Mouse (Mus musculus) intestine, postnatal 0 days (tissue): ENCODE results near the gene Nhp2. TPM values are rescaled to one million over a fixed set of nuclear protein-coding genes. Genes with fewer than 3 reads are reported as not detected.
A peak's percentile ranks its signal among the peaks of the same experiment; 100 is the strongest.

ENCODE experiments used
- ATAC-seq: fragments of 200-750 bp; cut with Nextera tagmentation; 2 replicates; pipeline ENCODE4 v1.8.0; 2017; ENCODE audit warnings: mild to moderate bottlenecking, moderate TSS enrichment, moderate library complexity
- H3K27ac ChIP-seq: fragments of 300-500 bp; sonication (generic); 2 replicates; pipeline ENCODE4 v1.5.1; 2014; ENCODE audit warnings: mild to moderate bottlenecking, low read depth, low read length, moderate library complexity
- H3K27me3 ChIP-seq: fragments of 300-500 bp; sonication (generic); replicated peaks from 2 replicates; pipeline ENCODE4 v1.6.1; 2014; ENCODE audit warnings: low read length, mixed read lengths; ENCODE audit not compliant: control insufficient read depth, insufficient read depth
- H3K36me3 ChIP-seq: fragments of 300-500 bp; sonication (generic); 2 replicates; pipeline ENCODE4 v1.6.1; 2014; ENCODE audit warnings: mild to moderate bottlenecking, moderate library complexity; ENCODE audit not compliant: control insufficient read depth, insufficient read depth
- H3K4me1 ChIP-seq: fragments of 300-500 bp; sonication (generic); replicated peaks from 2 replicates; pipeline ENCODE4 v1.6.1; 2014; ENCODE audit warnings: antibody characterized with exemption, low read length, mixed read lengths; ENCODE audit not compliant: control insufficient read depth, insufficient read depth
- H3K4me2 ChIP-seq: fragments of 300-500 bp; sonication (generic); replicated peaks from 2 replicates; pipeline ENCODE4 v1.6.1; 2014; ENCODE audit warnings: low read depth, mild to moderate bottlenecking, moderate library complexity
- H3K4me3 ChIP-seq: fragments of 300-500 bp; sonication (generic); 2 replicates; pipeline ENCODE4 v1.5.1; 2014; ENCODE audit warnings: low read depth, low read length
- H3K9ac ChIP-seq: fragments of 300-500 bp; sonication (generic); 2 replicates; pipeline ENCODE4 v1.6.1; 2014; ENCODE audit warnings: mild to moderate bottlenecking, low read depth, low read length
- H3K9me3 ChIP-seq: fragments of 300-500 bp; sonication (generic); 2 replicates; pipeline ENCODE4 v1.6.1; 2016; ENCODE audit warnings: mixed run types; ENCODE audit not compliant: control insufficient read depth
- CTCF ChIP-seq: sonication (generic); IDR thresholded peaks from 2 replicates; pipeline ENCODE4 v1.5.1; 2016; ENCODE audit warnings: low read depth, mild to moderate bottlenecking, control low read depth, antibody characterized with exemption, moderate library complexity
- WGBS: fragments of 180-500 bp; shearing (Covaris S2); extraction: QIAGEN DNeasy Blood & Tissue Kit; methylation state at CpG from one replicate; pipeline ENCODE4 v1.1.7; 2014; 5-methylcytosine and 5-hydroxymethylcytosine counted together
- polyA plus RNA-seq: library from polyadenylated mRNA; unstranded; fragments of >200 nt; fragmentation: Nextera tagmentation; extraction: Ambion mirVana; gene quantifications from 2 replicates; pipeline ENCODE4 v1.2.1, GENCODE M21; 2015

Nhp2 gene
- polyA plus RNA-seq, 1 experiment from 2014 or later: 101 TPM

- no peak for ATAC-seq
- H3K9me3 ChIP-seq: no peaks in the 10 kb centered on the region
- TF ChIP-seq CTCF: no peak
These were observed 15.6 kb downstream of the Nhp2 start for GRCm38 (mm10) chr11:51635127-51635524.

GRCm38 (mm10) chr11:51635525-51636322, 16.2 kb downstream of the Nhp2 start, which contains the start of gene Rmnd5b:
Gene Rmnd5b, minus strand, starts transcription at chr11:51635896.
- Histone ChIP-seq H3K27ac (peak within 1 kb of the TSS; percentile 94), H3K9ac (peak within 1 kb of the TSS; percentile 74), H3K36me3 (no peaks in the 10 kb centered on the region), H3K4me1 (0 out of 2 replicates have a peak, but pooled peaks cover 3% of the 10 kb centered on the region), H3K27me3 (no peaks in the 10 kb centered on the region), H3K4me3 (peak within 1 kb of the TSS; percentile 81), H3K9me3 (no peaks in the 10 kb centered on the region), H3K4me2 (peak within 1 kb of the TSS; percentile 75)
- TF ChIP-seq CTCF: peak; percentile 52
- WGBS: under 1% methylated on average over 61 of the region's 61 CpGs
- ATAC-seq: peak; percentile 91

More at GRCm38 (mm10) chr11:51635127-51635524, 15.6 kb downstream of the Nhp2 start:
- peak overlapping the region; percentile 75 for H3K4me2 ChIP-seq
- H3K4me1 ChIP-seq: 0 out of 2 replicates have a peak, but pooled peaks cover 3% of the 10 kb centered on the region
- peak overlapping the region; percentile 81 for H3K4me3 ChIP-seq
- 7% methylated on average over 6 of the region's 6 CpGs for WGBS
- no peaks in the 10 kb centered on the region for H3K27me3 ChIP-seq
- no peaks in the 10 kb centered on the region for H3K36me3 ChIP-seq
- H3K9ac ChIP-seq: peak overlapping the region; percentile 74
- peak overlapping the region; percentile 94 for H3K27ac ChIP-seq

- peak; percentile 59 for ATAC-seq
- H3K9ac ChIP-seq: peak overlapping the region; percentile 74
- TF ChIP-seq CTCF: peak; percentile 77
- H3K36me3 ChIP-seq: no peaks in the 10 kb centered on the region; the same call in 1 of the 2 replicates
- no peaks in the 10 kb centered on the region for H3K9me3 ChIP-seq
- WGBS: 4% methylated on average over 6 of the region's 6 CpGs
- peak overlapping the region; percentile 94 for H3K27ac ChIP-seq
- peak overlapping the region; percentile 81 for H3K4me3 ChIP-seq
- peak overlapping the region; percentile 75 for H3K4me2 ChIP-seq
- no peaks in the 10 kb centered on the region for H3K27me3 ChIP-seq
- 0 out of 2 replicates have a peak, but pooled peaks cover 3% of the 10 kb centered on the region for H3K4me1 ChIP-seq
These were observed 16.8 kb downstream of the Nhp2 start for GRCm38 (mm10) chr11:51636323-51636684.

- Histone ChIP-seq H3K9me3 (no peaks in the 10 kb centered on the region), H3K4me1 (0 out of 2 replicates have a peak, but pooled peaks cover 3% of the 10 kb centered on the region), H3K4me2 (peak overlapping the region; percentile 52), H3K4me3 (no peak overlapping the region; the same call in 1 of the 2 replicates), H3K27me3 (no peaks in the 10 kb centered on the region), H3K9ac (0 out of 2 replicates have a peak overlapping the region, but pooled peaks have one; percentile 17), H3K36me3 (no peaks in the 10 kb centered on the region; the same call in 1 of the 2 replicates), H3K27ac (peak overlapping the region; percentile 41)
- ATAC-seq: no peak
- 15% methylated on average over 17 of the region's 17 CpGs for WGBS
- no peak for TF ChIP-seq CTCF
These were observed 18.5 kb downstream of the Nhp2 start for GRCm38 (mm10) chr11:51637971-51638414.

- no peak overlapping the region for H3K27ac ChIP-seq
- H3K9me3 ChIP-seq: no peaks in the 10 kb centered on the region
- WGBS: 66% methylated on average over 5 of the region's 5 CpGs
- ATAC-seq: no peak
- no peaks in the 10 kb centered on the region for H3K27me3 ChIP-seq
- H3K4me1 ChIP-seq: 0 out of 2 replicates have a peak, but pooled peaks cover 3% of the 10 kb centered on the region
- peaks cover 2% of the 10 kb centered on the region; the same call in 1 of the 2 replicates for H3K36me3 ChIP-seq
- H3K9ac ChIP-seq: no peak overlapping the region
- peak overlapping the region; percentile 52 for H3K4me2 ChIP-seq
- no peak overlapping the region for H3K4me3 ChIP-seq
- no peak for TF ChIP-seq CTCF
These were observed 19.0 kb downstream of the Nhp2 start for GRCm38 (mm10) chr11:51638497-51638896.

- 0 out of 2 replicates have a peak, but pooled peaks cover 3% of the 10 kb centered on the region for H3K4me1 ChIP-seq
- no peak overlapping the region for H3K9ac ChIP-seq
- no peaks in the 10 kb centered on the region for H3K9me3 ChIP-seq
- H3K27ac ChIP-seq: no peak overlapping the region
- H3K36me3 ChIP-seq: peaks cover 21% of the 10 kb centered on the region
- H3K4me3 ChIP-seq: no peak overlapping the region
- H3K4me2 ChIP-seq: no peak overlapping the region
- 76% methylated on average over 7 of the region's 7 CpGs for WGBS
- ATAC-seq: no peak
- H3K27me3 ChIP-seq: no peaks in the 10 kb centered on the region
- TF ChIP-seq CTCF: no peak
These were observed 21.2 kb downstream of the Nhp2 start for GRCm38 (mm10) chr11:51640748-51641147.
